Mouse (Mus musculus) hindbrain, postnatal 0 days (tissue): Measurements from ENCODE around the gene Tprg. TPM values are rescaled to one million over a fixed set of nuclear protein-coding genes. Genes with fewer than 3 reads are reported as not detected.

Experiments
- ATAC-seq: fragments of 200-750 bp; cut with Nextera tagmentation; 2 replicates; pipeline ENCODE4 v1.8.0; 2017; ENCODE audit warnings: mild to moderate bottlenecking, moderate TSS enrichment, moderate library complexity
- DNase-seq: peaks from one replicate; pipeline ENCODE4 v3.0.0-alpha.2; 2015; ENCODE audit warnings: low spot score
- H3K27ac ChIP-seq: fragments of 300-500 bp; sonication (generic); 2 replicates; pipeline ENCODE4 v1.5.1; 2014; ENCODE audit warnings: mild to moderate bottlenecking
- H3K27me3 ChIP-seq: fragments of 300-500 bp; sonication (generic); 2 replicates; pipeline ENCODE4 v1.6.1; 2014; ENCODE audit warnings: low read length, mixed read lengths; ENCODE audit not compliant: insufficient read depth
- H3K36me3 ChIP-seq: fragments of 300-500 bp; sonication (generic); 2 replicates; pipeline ENCODE4 v1.6.1; 2014; ENCODE audit warnings: low read length, mixed read lengths; ENCODE audit not compliant: insufficient read depth
- H3K4me1 ChIP-seq: fragments of 300-500 bp; sonication (generic); 2 replicates; pipeline ENCODE4 v1.6.1; 2014; ENCODE audit warnings: antibody characterized with exemption, low read length, mixed read lengths; ENCODE audit not compliant: insufficient read depth
- H3K4me2 ChIP-seq: fragments of 300-500 bp; sonication (generic); 2 replicates; pipeline ENCODE4 v1.6.1; 2014; ENCODE audit warnings: low read depth, mild to moderate bottlenecking, low read length, moderate library complexity, mixed read lengths
- H3K4me3 ChIP-seq: fragments of 300-500 bp; sonication (generic); 2 replicates; pipeline ENCODE4 v1.5.1; 2014; ENCODE audit warnings: low read length
- H3K9ac ChIP-seq: fragments of 300-500 bp; sonication (generic); replicated peaks from 2 replicates; pipeline ENCODE4 v1.6.1; 2014; ENCODE audit warnings: mild to moderate bottlenecking, low read length, moderate library complexity, mixed read lengths
- H3K9me3 ChIP-seq: fragments of 300-500 bp; sonication (generic); 2 replicates; pipeline ENCODE4 v1.6.1; 2016; ENCODE audit warnings: low read length, mixed read lengths
- CTCF ChIP-seq: IDR thresholded peaks from 2 replicates; pipeline ENCODE4 v1.5.1; 2016; ENCODE audit warnings: antibody characterized with exemption, control low read depth, low read depth
- WGBS: fragments of 180-500 bp; shearing (Covaris S2); extraction: QIAGEN DNeasy Blood & Tissue Kit; methylation state at CpG from one replicate; pipeline ENCODE4 v1.1.7; 2014; 5-methylcytosine and 5-hydroxymethylcytosine counted together
- polyA plus RNA-seq: library from polyadenylated mRNA; unstranded; fragments of >200 nt; fragmentation: Nextera tagmentation; extraction: Ambion mirVana; gene quantifications from 2 replicates; pipeline ENCODE4 v1.2.1, GENCODE M21; 2015
- total RNA-seq: library from RNA; depleted of rRNA; stranded (reverse); fragments of >200 nt; gene quantifications from 2 replicates; pipeline ENCODE4 v1.2.3, GENCODE M21; 2014

Tprg gene
- total and polyA plus RNA-seq, 2 experiments from 2014 or later = 0.13 to 0.16 TPM

- DNase-seq (peak; percentile 6), ATAC-seq (no peak)
- no peaks in the 10 kb centered on the region for H3K4me1 ChIP-seq
- no peak for TF ChIP-seq CTCF
- H3K9me3 ChIP-seq = no peaks in the 10 kb centered on the region
- no peak overlapping the region for H3K9ac ChIP-seq
- no peak overlapping the region for H3K27ac ChIP-seq
- WGBS = 57% methylated on average over 4 of the region's 4 CpGs
- H3K4me3 ChIP-seq = no peak overlapping the region
- no peaks in the 10 kb centered on the region for H3K27me3 ChIP-seq
- H3K4me2 ChIP-seq = no peak overlapping the region
- no peaks in the 10 kb centered on the region for H3K36me3 ChIP-seq
These were observed 178.1 kb downstream of the Tprg start for GRCm38 (mm10) chr16:25464732-25465131.

DNA sequence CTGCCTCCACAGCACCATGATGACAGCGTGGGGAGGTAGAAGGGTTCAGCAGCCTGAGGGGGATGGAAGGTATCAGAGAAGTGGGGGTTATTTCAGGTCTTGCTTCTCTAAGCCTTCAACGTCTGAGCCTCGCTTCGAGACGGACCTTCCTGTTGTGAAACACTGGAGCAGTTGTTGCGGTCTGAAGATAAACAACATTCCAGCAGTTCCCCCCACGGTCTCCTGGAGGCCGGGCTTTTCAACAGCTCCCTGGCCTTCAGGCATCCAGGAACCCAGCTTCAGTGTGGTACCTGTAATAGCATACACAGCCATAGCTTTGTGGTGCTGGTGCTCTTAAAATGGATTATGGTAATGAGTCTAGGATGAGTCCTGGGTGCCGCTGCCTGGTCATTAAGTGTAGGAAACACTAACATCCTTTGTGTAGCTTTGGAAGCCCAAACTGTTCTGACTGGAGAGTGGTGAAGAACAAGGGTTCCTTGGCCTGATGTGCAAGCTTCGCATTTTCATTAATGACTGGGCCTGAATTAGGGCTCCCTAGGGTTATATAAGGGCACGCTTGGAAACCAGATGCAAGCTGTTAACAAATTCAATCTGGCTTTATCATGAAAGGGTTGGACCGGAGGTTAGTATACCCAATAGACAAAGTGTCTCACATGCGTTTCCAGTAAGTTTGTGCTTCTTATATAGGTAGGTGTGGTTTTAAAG lies 179.0 kb downstream of the Tprg start:
- peak; percentile 31 for DNase-seq
- Histone ChIP-seq H3K4me3 (no peak overlapping the region), H3K9ac (no peak overlapping the region), H3K4me1 (no peaks in the 10 kb centered on the region), H3K9me3 (no peaks in the 10 kb centered on the region), H3K27ac (no peak overlapping the region), H3K36me3 (no peaks in the 10 kb centered on the region), H3K27me3 (no peaks in the 10 kb centered on the region), H3K4me2 (no peak overlapping the region)
- ATAC-seq = peak; percentile 70
- no peak for TF ChIP-seq CTCF
- WGBS = 44% methylated on average over 13 of the region's 13 CpGs

GRCm38 (mm10) chr16:25468040-25468439 lies 181.4 kb downstream of the Tprg start:
- H3K9ac ChIP-seq = no peak overlapping the region
- H3K4me2 ChIP-seq = no peak overlapping the region
- no peak for ATAC-seq
- H3K4me3 ChIP-seq = no peak overlapping the region
- no peak for TF ChIP-seq CTCF
- no peaks in the 10 kb centered on the region for H3K27me3 ChIP-seq
- no peak overlapping the region for H3K27ac ChIP-seq
- WGBS = 85% methylated on average over 3 of the region's 3 CpGs
- H3K9me3 ChIP-seq = no peaks in the 10 kb centered on the region
- no peaks in the 10 kb centered on the region for H3K4me1 ChIP-seq
- DNase-seq = no peak
- no peaks in the 10 kb centered on the region for H3K36me3 ChIP-seq

GRCm38 (mm10) chr16:25468662-25469061 lies 182.0 kb downstream of the Tprg start:
- Histone ChIP-seq H3K9me3 (no peaks in the 10 kb centered on the region), H3K4me1 (no peaks in the 10 kb centered on the region), H3K36me3 (no peaks in the 10 kb centered on the region), H3K4me2 (no peak overlapping the region), H3K4me3 (no peak overlapping the region), H3K27me3 (no peaks in the 10 kb centered on the region), H3K9ac (no peak overlapping the region), H3K27ac (no peak overlapping the region)
- 66% methylated on average over 5 of the region's 5 CpGs for WGBS
- no peak for TF ChIP-seq CTCF
- DNase-seq (no peak), ATAC-seq (no peak)
